Mouse (Mus musculus) myocyte (in vitro differentiated cells): ENCODE measurements at regions not wholly inside any gene's neighbourhood (a gene's known extent, or its start where the extent isn't known, plus 50 kb on each side); places are given as distances from the start of the nearest gene placed in this dataset.

Experiments
- H3K27me3 ChIP-seq: one replicate; pipeline ENCODE4 v1.6.1; 2011; ENCODE audit not compliant: control insufficient read depth, insufficient read depth, insufficient read length
- H3K36me3 ChIP-seq: one replicate; pipeline ENCODE4 v1.6.1; 2011; ENCODE audit not compliant: control insufficient read depth, insufficient read depth
- H3K4me2 ChIP-seq: one replicate; pipeline ENCODE4 v1.6.1; 2011; ENCODE audit warnings: low read depth, control low read depth
- H3K4me3 ChIP-seq: one replicate; pipeline ENCODE4 v1.5.1; 2011; ENCODE audit warnings: mild to moderate bottlenecking, control low read depth, moderate library complexity
- H3K79me2 ChIP-seq: one replicate; pipeline ENCODE4 v1.6.1; 2011; ENCODE audit not compliant: control insufficient read depth, insufficient read depth
- H3ac ChIP-seq: one replicate; pipeline ENCODE4 v1.6.1; 2011; ENCODE audit not compliant: control insufficient read depth, insufficient read length
- CEBPB ChIP-seq: IDR thresholded peaks from 2 replicates; pipeline ENCODE4 v1.6.1; 2011; ENCODE audit warnings: mild to moderate bottlenecking, moderate library complexity; ENCODE audit not compliant: poor library complexity, insufficient read depth, severe bottlenecking
- E2F4 ChIP-seq: IDR thresholded peaks from one replicate; pipeline ENCODE4 v1.6.1; 2011; ENCODE audit warnings: mild to moderate bottlenecking, control low read depth, moderate library complexity; ENCODE audit not compliant: insufficient read depth
- MAX ChIP-seq: IDR thresholded peaks from one replicate; pipeline ENCODE4 v1.6.1; 2011; ENCODE audit warnings: low read depth, mild to moderate bottlenecking, control low read depth
- MYOD1 ChIP-seq, 3 experiments: IDR thresholded peaks; one replicate each; pipeline ENCODE4 v1.6.1; 2011; ENCODE audit warnings: control low read depth in 2 of 3, low read depth in 2 of 3, mild to moderate bottlenecking in 2 of 3, moderate library complexity in 1 of 3; ENCODE audit not compliant: insufficient read length in 2 of 3, control insufficient read depth in 1 of 3
- MYOG ChIP-seq, 3 experiments: IDR thresholded peaks; one replicate each; pipeline ENCODE4 v1.6.1; 2011; ENCODE audit warnings: control low read depth in 2 of 3, low read depth in 2 of 3, mild to moderate bottlenecking in 2 of 3; ENCODE audit not compliant: insufficient read length in 2 of 3, control insufficient read depth in 1 of 3, insufficient read depth in 1 of 3
- POLR2A ChIP-seq: IDR thresholded peaks from one replicate; pipeline ENCODE4 v1.6.1; 2011; ENCODE audit warnings: low read depth, mild to moderate bottlenecking, control low read depth, moderate library complexity; ENCODE audit not compliant: insufficient read length
- POLR2AphosphoS2 ChIP-seq: IDR thresholded peaks from one replicate; pipeline ENCODE4 v1.6.1; 2011; ENCODE audit warnings: low read depth, control low read depth; ENCODE audit not compliant: insufficient read length
- REST ChIP-seq: IDR thresholded peaks from one replicate; pipeline ENCODE4 v1.6.1; 2011; ENCODE audit warnings: mild to moderate bottlenecking, control low read depth, moderate library complexity; ENCODE audit not compliant: insufficient read depth, insufficient read length
- SRF ChIP-seq: IDR thresholded peaks from one replicate; pipeline ENCODE4 v1.6.1; 2011; ENCODE audit warnings: low read depth; ENCODE audit not compliant: control insufficient read depth, insufficient read length
- TCF12 ChIP-seq: IDR thresholded peaks from one replicate; pipeline ENCODE4 v1.6.1; 2011; ENCODE audit warnings: mild to moderate bottlenecking, control low read depth; ENCODE audit not compliant: poor library complexity, insufficient read depth, severe bottlenecking
- TCF3 ChIP-seq: IDR thresholded peaks from one replicate; pipeline ENCODE4 v1.6.1; 2011; ENCODE audit warnings: low read depth, control low read depth; ENCODE audit not compliant: insufficient read length
- USF1 ChIP-seq: IDR thresholded peaks from one replicate; pipeline ENCODE4 v1.6.1; 2011; ENCODE audit warnings: low read depth, mild to moderate bottlenecking, control low read depth, moderate library complexity

GRCm38 (mm10) chr19:56664944-56665663 is 56.9 kb upstream of the Adrb1 start:
- Histone ChIP-seq H3K36me3 (no peaks in the 10 kb centered on the region), H3K79me2 (no peaks in the 10 kb centered on the region), H3K27me3 (no peaks in the 10 kb centered on the region), H3K4me3 (no peak overlapping the region), H3K4me2 (no peak overlapping the region), H3ac (no peak overlapping the region)
- no peak for TF ChIP-seq MYOG (IDR thresholded peaks at IDR 0.05; ENCODE audit: control insufficient read depth in 1 of 3, insufficient read depth in 1 of 3, insufficient read length in 2 of 3, low read depth in 2 of 3)
- TF ChIP-seq TCF12 = no peak
- TF ChIP-seq E2F4 = no peak
- no peak for TF ChIP-seq MYOD1 (IDR thresholded peaks at IDR 0.05; ENCODE audit: control insufficient read depth in 1 of 3, insufficient read length in 2 of 3, low read depth in 2 of 3)
- TF ChIP-seq CEBPB = no peak
- no peak for TF ChIP-seq MAX
- no peak for TF ChIP-seq POLR2AphosphoS2
- TF ChIP-seq POLR2A = no peak
- TF ChIP-seq TCF3 = no peak

GRCm38 (mm10) chr19:56665972-56666371 is 56.0 kb upstream of the Adrb1 start:
- TF ChIP-seq MYOD1 (IDR thresholded peaks at IDR 0.05; ENCODE audit: control insufficient read depth in 1 of 3, insufficient read length in 2 of 3, low read depth in 2 of 3) (no peak), MAX (no peak), TCF3 (no peak), TCF12 (no peak), SRF (no peak), MYOG (IDR thresholded peaks at IDR 0.05; ENCODE audit: control insufficient read depth in 1 of 3, insufficient read depth in 1 of 3, insufficient read length in 2 of 3, low read depth in 2 of 3) (no peak), REST (no peak), POLR2A (no peak), CEBPB (no peak), E2F4 (no peak), POLR2AphosphoS2 (no peak), USF1 (no peak)
- no peak overlapping the region for H3K4me3 ChIP-seq
- H3K27me3 ChIP-seq = no peaks in the 10 kb centered on the region
- H3K4me2 ChIP-seq = no peak overlapping the region
- H3ac ChIP-seq = no peak overlapping the region
- H3K79me2 ChIP-seq = no peaks in the 10 kb centered on the region
- no peaks in the 10 kb centered on the region for H3K36me3 ChIP-seq

DNA sequence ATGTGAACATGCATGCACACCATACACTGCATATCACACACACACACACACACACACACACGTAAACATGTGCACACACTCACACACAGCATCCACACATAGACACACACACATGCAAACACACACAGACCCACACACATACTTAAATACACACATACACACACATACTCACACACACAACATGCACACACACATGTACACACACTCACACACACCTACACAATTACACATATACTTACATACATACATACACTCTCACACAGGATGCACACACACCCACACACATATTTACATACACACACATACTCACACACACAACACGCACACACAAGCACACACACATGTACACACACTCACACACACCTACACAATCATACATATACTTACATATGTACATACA is 54.1 kb upstream of the Adrb1 start:
- Histone ChIP-seq H3K27me3 (no peaks in the 10 kb centered on the region), H3ac (no peak overlapping the region), H3K36me3 (no peaks in the 10 kb centered on the region), H3K4me3 (no peak overlapping the region), H3K4me2 (no peak overlapping the region), H3K79me2 (no peaks in the 10 kb centered on the region)
- TF ChIP-seq POLR2A (no peak), SRF (no peak), POLR2AphosphoS2 (no peak), MYOG (IDR thresholded peaks at IDR 0.05; ENCODE audit: control insufficient read depth in 1 of 3, insufficient read depth in 1 of 3, insufficient read length in 2 of 3, low read depth in 2 of 3) (no peak), USF1 (no peak), REST (no peak), TCF12 (no peak), MYOD1 (IDR thresholded peaks at IDR 0.05; ENCODE audit: control insufficient read depth in 1 of 3, insufficient read length in 2 of 3, low read depth in 2 of 3) (no peak)

- no peak overlapping the region for H3ac ChIP-seq
- H3K27me3 ChIP-seq = no peaks in the 10 kb centered on the region
- H3K4me3 ChIP-seq = no peak overlapping the region
- TF ChIP-seq MAX = no peak
- TF ChIP-seq REST = no peak
- no peak for TF ChIP-seq MYOG (IDR thresholded peaks at IDR 0.05; ENCODE audit: control insufficient read depth in 1 of 3, insufficient read depth in 1 of 3, insufficient read length in 2 of 3, low read depth in 2 of 3)
- TF ChIP-seq SRF = no peak
- no peak for TF ChIP-seq CEBPB
- no peak for TF ChIP-seq POLR2A
- no peak for TF ChIP-seq POLR2AphosphoS2
- TF ChIP-seq TCF12 = no peak
- no peak for TF ChIP-seq TCF3
- no peak for TF ChIP-seq E2F4
- TF ChIP-seq MYOD1 (IDR thresholded peaks at IDR 0.05; ENCODE audit: control insufficient read depth in 1 of 3, insufficient read length in 2 of 3, low read depth in 2 of 3) = no peak
- TF ChIP-seq USF1 = no peak
- no peak overlapping the region for H3K4me2 ChIP-seq
- no peaks in the 10 kb centered on the region for H3K79me2 ChIP-seq
- no peaks in the 10 kb centered on the region for H3K36me3 ChIP-seq
Measured at GRCm38 (mm10) chr19:56668991-56669390, 53.0 kb upstream of the Adrb1 start.

DNA sequence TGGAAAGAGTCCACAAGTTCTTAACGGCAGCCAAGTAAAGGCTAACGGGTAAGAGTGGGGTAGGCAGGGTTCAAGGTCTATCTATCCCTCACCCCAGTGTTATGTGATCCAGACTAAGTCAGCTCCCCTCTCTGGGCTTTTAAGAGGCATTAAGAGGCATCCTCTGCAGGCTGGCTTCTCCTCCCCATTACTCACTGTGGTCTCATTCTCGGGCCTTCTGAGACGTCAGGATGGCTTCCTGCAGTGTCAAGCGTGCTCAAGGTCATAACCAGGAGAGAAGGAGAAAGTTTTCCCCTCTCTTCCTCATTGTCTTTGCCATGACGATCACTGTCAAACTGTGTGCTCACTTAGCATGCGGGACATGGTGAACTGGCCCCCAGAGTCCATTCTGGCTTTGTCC is 52.5 kb upstream of the Adrb1 start:
- H3K27me3 ChIP-seq = no peaks in the 10 kb centered on the region
- no peak for TF ChIP-seq TCF12
- TF ChIP-seq SRF = no peak
- no peak overlapping the region for H3K4me2 ChIP-seq

More for the DNA sequence above, 52.5 kb upstream of the Adrb1 start:
- H3K36me3 ChIP-seq = no peaks in the 10 kb centered on the region
- no peak overlapping the region for H3K4me3 ChIP-seq
- H3K79me2 ChIP-seq = no peaks in the 10 kb centered on the region
- no peak overlapping the region for H3ac ChIP-seq
